Mouse (Mus musculus): ENCODE results near the gene Acot3. TPM values are rescaled to one million over a fixed set of nuclear protein-coding genes. Genes with fewer than 3 reads are reported as not detected.
"Not testable (repeated sequence)": the region's sequence is repeated elsewhere in the genome, so short reads cannot be mapped to it uniquely, and the experiment has no call there.

The Acot3 gene
- total and polyA plus RNA-seq, 2 experiments from 2014 or later, result 0.31 to 2.1 TPM

GRCm38 (mm10) chr12:84067752-84068151 is 15.8 kb downstream of the Acot3 start:
- no peak overlapping the region for H3K9ac ChIP-seq (replicated peaks; ENCODE audit: low read depth, low read length)
- no peak overlapping the region for H3K27ac ChIP-seq (ENCODE audit: low read depth)
- ATAC-seq (ENCODE audit: insufficient read depth, low read depth) (no peak), DNase-seq (ENCODE audit: low spot score) (no peak)
- no peak overlapping the region for H3K4me3 ChIP-seq (ENCODE audit: low read depth, low read length)
- peaks cover 20% of the 10 kb centered on the region for H3K27me3 ChIP-seq (ENCODE audit: control insufficient read depth, insufficient read depth, low read length)
- no peaks in the 10 kb centered on the region for H3K36me3 ChIP-seq (replicated peaks; ENCODE audit: control insufficient read depth, insufficient read depth, low read length)
- H3K9me3 ChIP-seq (replicated peaks; ENCODE audit: control insufficient read depth, low read length), result no peaks in the 10 kb centered on the region
- H3K4me1 ChIP-seq (ENCODE audit: control insufficient read depth, insufficient read depth), result no peaks in the 10 kb centered on the region
- no peak overlapping the region for H3K4me2 ChIP-seq (ENCODE audit: low read depth, low read length)
- WGBS, result 76% methylated on average over 4 of the region's 4 CpGs
- no peak for TF ChIP-seq EP300 (IDR thresholded peaks at IDR 0.05; ENCODE audit: low read depth)

GRCm38 (mm10) chr12:84068296-84068695 is 16.4 kb downstream of the Acot3 start:
- no peak for DNase-seq (ENCODE audit: low spot score)
- Histone ChIP-seq H3K9ac (replicated peaks; ENCODE audit: low read depth, low read length) (no peak overlapping the region), H3K4me3 (ENCODE audit: low read depth, low read length) (no peak overlapping the region), H3K36me3 (replicated peaks; ENCODE audit: control insufficient read depth, insufficient read depth, low read length) (no peaks in the 10 kb centered on the region), H3K27me3 (ENCODE audit: control insufficient read depth, insufficient read depth, low read length) (peaks cover 20% of the 10 kb centered on the region), H3K4me1 (ENCODE audit: control insufficient read depth, insufficient read depth) (no peaks in the 10 kb centered on the region), H3K4me2 (ENCODE audit: low read depth, low read length) (no peak overlapping the region), H3K9me3 (replicated peaks; ENCODE audit: control insufficient read depth, low read length) (no peaks in the 10 kb centered on the region), H3K27ac (ENCODE audit: low read depth) (no peak overlapping the region)
- WGBS, result 70% methylated on average over 8 of the region's 8 CpGs
- TF ChIP-seq EP300 (IDR thresholded peaks at IDR 0.05; ENCODE audit: low read depth), result no peak
- no peak for TF ChIP-seq CTCF (IDR thresholded peaks at IDR 0.05; ENCODE audit: low read depth)
- ATAC-seq (ENCODE audit: insufficient read depth, low read depth), result no peak

GRCm38 (mm10) chr12:84068986-84069385 is 17.0 kb downstream of the Acot3 start, which contains the start of gene Acot5:
Gene Acot5 (plus strand): TSS chr12:84069325.
- no peak for TF ChIP-seq CTCF (IDR thresholded peaks at IDR 0.05; ENCODE audit: low read depth)
- 52% methylated on average over 9 of the region's 9 CpGs for WGBS
- Histone ChIP-seq H3K4me3 (ENCODE audit: low read depth, low read length) (peak within 1 kb of the TSS; percentile 43), H3K36me3 (replicated peaks; ENCODE audit: control insufficient read depth, insufficient read depth, low read length) (no peaks in the 10 kb centered on the region), H3K27me3 (ENCODE audit: control insufficient read depth, insufficient read depth, low read length) (peaks cover 20% of the 10 kb centered on the region), H3K27ac (ENCODE audit: low read depth) (no peak within 1 kb of the TSS), H3K4me2 (ENCODE audit: low read depth, low read length) (peak within 1 kb of the TSS; percentile 67), H3K9ac (replicated peaks; ENCODE audit: low read depth, low read length) (no peak within 1 kb of the TSS), H3K9me3 (replicated peaks; ENCODE audit: control insufficient read depth, low read length) (no peaks in the 10 kb centered on the region), H3K4me1 (ENCODE audit: control insufficient read depth, insufficient read depth) (no peaks in the 10 kb centered on the region)
- no peak for DNase-seq (ENCODE audit: low spot score)
- ATAC-seq (ENCODE audit: insufficient read depth, low read depth), result no peak

GRCm38 (mm10) chr12:84069582-84069981 is 17.6 kb downstream of the Acot3 start:
- not testable (repeated sequence) for DNase-seq (ENCODE audit: low spot score); H3K9ac ChIP-seq (replicated peaks; ENCODE audit: low read depth, low read length); H3K4me1 ChIP-seq (ENCODE audit: control insufficient read depth, insufficient read depth); H3K27ac ChIP-seq (ENCODE audit: low read depth); H3K9me3 ChIP-seq (replicated peaks; ENCODE audit: control insufficient read depth, low read length); ATAC-seq (ENCODE audit: insufficient read depth, low read depth); H3K36me3 ChIP-seq (replicated peaks; ENCODE audit: control insufficient read depth, insufficient read depth, low read length)
- WGBS, result 2% methylated on average over 42 of the region's 52 CpGs
- Histone ChIP-seq H3K27me3 (ENCODE audit: control insufficient read depth, insufficient read depth, low read length) (peaks cover 20% of the 10 kb centered on the region), H3K4me3 (ENCODE audit: low read depth, low read length) (peak overlapping the region; percentile 43), H3K4me2 (ENCODE audit: low read depth, low read length) (peak overlapping the region; percentile 67)

GRCm38 (mm10) chr12:84071696-84072095 is 19.8 kb downstream of the Acot3 start:
- H3K9ac ChIP-seq (replicated peaks; ENCODE audit: low read depth, low read length), result no peak overlapping the region
- no peaks in the 10 kb centered on the region for H3K9me3 ChIP-seq (replicated peaks; ENCODE audit: control insufficient read depth, low read length)
- no peak overlapping the region for H3K4me3 ChIP-seq (ENCODE audit: low read depth, low read length)
- WGBS, result 83% methylated on average over 2 of the region's 2 CpGs
- no peaks in the 10 kb centered on the region for H3K36me3 ChIP-seq (replicated peaks; ENCODE audit: control insufficient read depth, insufficient read depth, low read length)
- H3K4me1 ChIP-seq (ENCODE audit: control insufficient read depth, insufficient read depth), result no peaks in the 10 kb centered on the region
- DNase-seq (ENCODE audit: low spot score) (no peak), ATAC-seq (ENCODE audit: insufficient read depth, low read depth) (no peak)
- no peak overlapping the region for H3K27ac ChIP-seq (ENCODE audit: low read depth)
- H3K4me2 ChIP-seq (ENCODE audit: low read depth, low read length), result no peak overlapping the region
- no peak for TF ChIP-seq EP300 (IDR thresholded peaks at IDR 0.05; ENCODE audit: low read depth)
- no peak for TF ChIP-seq CTCF (IDR thresholded peaks at IDR 0.05; ENCODE audit: low read depth)
- peaks cover 20% of the 10 kb centered on the region for H3K27me3 ChIP-seq (ENCODE audit: control insufficient read depth, insufficient read depth, low read length)

GRCm38 (mm10) chr12:84077371-84077990 is 25.5 kb downstream of the Acot3 start:
- Histone ChIP-seq H3K27me3 (ENCODE audit: control insufficient read depth, insufficient read depth, low read length) (no peaks in the 10 kb centered on the region), H3K9ac (replicated peaks; ENCODE audit: low read depth, low read length) (no peak overlapping the region), H3K36me3 (replicated peaks; ENCODE audit: control insufficient read depth, insufficient read depth, low read length) (no peaks in the 10 kb centered on the region), H3K27ac (ENCODE audit: low read depth) (no peak overlapping the region), H3K4me2 (ENCODE audit: low read depth, low read length) (no peak overlapping the region), H3K4me3 (ENCODE audit: low read depth, low read length) (no peak overlapping the region), H3K4me1 (ENCODE audit: control insufficient read depth, insufficient read depth) (no peaks in the 10 kb centered on the region), H3K9me3 (replicated peaks; ENCODE audit: control insufficient read depth, low read length) (no peaks in the 10 kb centered on the region)
- DNase-seq (ENCODE audit: low spot score) (no peak), ATAC-seq (ENCODE audit: insufficient read depth, low read depth) (no peak)
- 84% methylated on average over 4 of the region's 4 CpGs for WGBS
- no peak for TF ChIP-seq EP300 (IDR thresholded peaks at IDR 0.05; ENCODE audit: low read depth)
- TF ChIP-seq CTCF (IDR thresholded peaks at IDR 0.05; ENCODE audit: low read depth), result no peak
